ENCODE assay signal across 17 mouse cellular contexts in the genomic region with DNA sequence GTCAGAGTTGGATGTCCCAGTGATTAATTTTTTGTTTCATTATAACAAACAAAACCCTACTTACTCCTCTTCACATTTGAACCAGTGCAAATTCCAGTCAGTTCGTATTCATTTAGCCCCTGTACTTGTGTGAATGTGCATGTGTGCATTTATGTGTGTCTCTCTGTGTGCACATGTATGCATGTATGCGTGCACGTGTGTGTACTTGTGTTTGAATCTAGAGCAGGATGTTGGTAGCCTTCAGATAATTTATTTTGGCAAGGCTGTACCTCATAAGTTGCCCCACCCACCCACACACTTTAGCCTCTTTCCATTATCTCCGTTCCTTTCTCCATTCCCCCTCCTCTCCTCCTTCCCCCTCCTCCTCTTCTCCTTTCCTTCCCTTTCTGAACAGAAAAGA.
A peak's percentile ranks its signal among the peaks of the same experiment; 100 is the strongest.
DNase-seq lines count a peak whose midpoint lies in the region; ATAC-seq and TF ChIP-seq lines count a peak whose summit lies in the region.
"Had no signal": no experiment of that assay in that cellular context is flagged by ENCODE, and none has a peak within 500 bp of the region (broad histone marks: within the 10 kb centered on the region; RNA-seq: fewer than 3 reads in every experiment).

No protein-coding gene starts in this region.

- no peak for TF ChIP-seq CTCF in stomach, postnatal 0 days (IDR thresholded peaks at IDR 0.05; ENCODE audit: low read depth)

- H3K4me1 ChIP-seq in heart, embryonic 15.5 days (replicated peaks): peaks cover 33% of the 10 kb centered on the region
- H3K4me1 ChIP-seq in stomach, embryonic 15.5 days: peaks cover 12% of the 10 kb centered on the region
- no peaks in the 10 kb centered on the region for H3K4me1 ChIP-seq in stomach, postnatal 0 days (replicated peaks; ENCODE audit: control insufficient read depth, insufficient read depth)

- ATAC-seq in heart, embryonic 15.5 days (replicated peaks; ENCODE audit: insufficient number of reproducible peaks, insufficient read depth, low FRiP score, low read depth): no peak
- ATAC-seq in stomach, embryonic 15.5 days (ENCODE audit: insufficient read depth, low FRiP score, low read depth): no peak
- ATAC-seq in stomach, postnatal 0 days (ENCODE audit: low FRiP score, low TSS enrichment): no peak

- no peak overlapping the region for H3K9ac ChIP-seq in heart, embryonic 15.5 days
- no peak overlapping the region for H3K9ac ChIP-seq in stomach, embryonic 15.5 days
- no peak overlapping the region for H3K9ac ChIP-seq in stomach, postnatal 0 days (ENCODE audit: low read length)
- H3K9ac ChIP-seq: embryonic facial prominence, embryonic 12.5 days; hindbrain, embryonic 15.5 days had no signal

- WGBS in heart, embryonic 15.5 days: 24% methylated on average over 4 of the region's 4 CpGs
- whole genome bisulfite sequencing in stomach, embryonic 15.5 days: 40% methylated on average over 4 of the region's 4 CpGs
- WGBS in stomach, postnatal 0 days: 36% methylated on average over 4 of the region's 4 CpGs

- no peaks in the 10 kb centered on the region for H3K9me3 ChIP-seq in heart, embryonic 15.5 days (replicated peaks)
- no peaks in the 10 kb centered on the region for H3K9me3 ChIP-seq in stomach, embryonic 15.5 days
- H3K9me3 ChIP-seq in stomach, postnatal 0 days (ENCODE audit: control insufficient read depth, low read length): no peaks in the 10 kb centered on the region
- H3K9me3 ChIP-seq: embryonic facial prominence, embryonic 12.5 days; forebrain, embryonic 10.5 days; hindbrain, embryonic 15.5 days had no signal

- peak overlapping the region; percentile 56 for H3K4me2 ChIP-seq in heart, embryonic 15.5 days
- 0 out of 2 replicates have a peak overlapping the region, but pooled peaks have one; percentile 8 for H3K4me2 ChIP-seq in stomach, embryonic 15.5 days
- no peak overlapping the region for H3K4me2 ChIP-seq in stomach, postnatal 0 days (replicated peaks; ENCODE audit: low read depth)
- H3K4me2 ChIP-seq: embryonic facial prominence, embryonic 12.5 days; hindbrain, embryonic 15.5 days had no signal

- no peaks in the 10 kb centered on the region for H3K36me3 ChIP-seq in heart, embryonic 15.5 days
- no peaks in the 10 kb centered on the region for H3K36me3 ChIP-seq in stomach, embryonic 15.5 days
- no peaks in the 10 kb centered on the region for H3K36me3 ChIP-seq in stomach, postnatal 0 days (ENCODE audit: control insufficient read depth, insufficient read depth, low read length)
- H3K36me3 ChIP-seq: embryonic facial prominence, embryonic 12.5 days; forebrain, embryonic 10.5 days; hindbrain, embryonic 15.5 days had no signal

- peak overlapping the region; percentile 21; the same call in 1 of the 2 replicates for H3K4me3 ChIP-seq in heart, embryonic 15.5 days
- no peak overlapping the region for H3K4me3 ChIP-seq in stomach, embryonic 15.5 days (replicated peaks)
- no peak overlapping the region for H3K4me3 ChIP-seq in stomach, postnatal 0 days (ENCODE audit: low read depth, low read length)
- H3K4me3 ChIP-seq: embryonic facial prominence, embryonic 12.5 days; forebrain, embryonic 10.5 days; hindbrain, embryonic 15.5 days had no signal

- DNase-seq in embryo, embryonic 10.5 days (ENCODE audit: low spot score): peak; percentile 24
- no peak for DNase-seq in embryo, embryonic 10 days (ENCODE audit: low spot score)
- no peak for DNase-seq in heart, adult 8-10 months (ENCODE audit: low spot score)
- no peak for DNase-seq in stomach, postnatal 0 days (ENCODE audit: low spot score)
- DNase-seq in adrenal gland, postnatal 36 days: no peak
- no peak for DNase-seq in lung, adult 18-20 months
- DNase-seq: adrenal gland, postnatal 14 days; cerebellum, adult 9-10 months; gastrocnemius, postnatal 36 days; kidney, adult 9 months; kidney, postnatal 4 days; thymus, postnatal 4 days had no signal

- peaks cover 4% of the 10 kb centered on the region; the same call in 1 of the 2 replicates for H3K27me3 ChIP-seq in heart, embryonic 15.5 days
- 0 out of 2 replicates have a peak, but pooled peaks cover 10% of the 10 kb centered on the region for H3K27me3 ChIP-seq in stomach, embryonic 15.5 days (replicated peaks)
- no peaks in the 10 kb centered on the region for H3K27me3 ChIP-seq in stomach, postnatal 0 days (ENCODE audit: control insufficient read depth, insufficient read depth, low read length)

- TF ChIP-seq EP300 in stomach, postnatal 0 days (optimal IDR thresholded peaks at IDR 0.05): no peak

- no peak overlapping the region for H3K27ac ChIP-seq in heart, embryonic 15.5 days
- H3K27ac ChIP-seq in stomach, embryonic 15.5 days: no peak overlapping the region
- no peak overlapping the region for H3K27ac ChIP-seq in stomach, postnatal 0 days (replicated peaks)
- H3K27ac ChIP-seq: embryonic facial prominence, embryonic 12.5 days; forebrain, embryonic 10.5 days; hindbrain, embryonic 15.5 days had no signal
